In genomic region chr11:70977293-70977692, GRCm38 (mm10) we compare ENCODE assay signal across 1 mouse cellular context.
A peak's percentile ranks its signal among the peaks of the same experiment; 100 is the strongest.
TF ChIP-seq lines count a peak whose summit lies in the region.

No protein-coding gene starts in this region.

TF ChIP-seq in MEL, 35 proteins besides CTCF, POLR2A, EP300 and RAD21 (continued from another document):
- peak; percentile 10; the same call in 1 of the 2 replicates for TF ChIP-seq SMC3 (IDR thresholded peaks at IDR 0.05; ENCODE audit: low read depth, low read length)
- TF ChIP-seq USF2 (IDR thresholded peaks at IDR 0.05; ENCODE audit: borderline replicate concordance in 1 of 2, insufficient read depth in 1 of 2, low read depth in 1 of 2, low read length in 2 of 2): no peak
- TF ChIP-seq TCF12 (IDR thresholded peaks at IDR 0.05; ENCODE audit: low read depth, low read length): no peak
- TF ChIP-seq MAFK (IDR thresholded peaks at IDR 0.05; ENCODE audit: borderline replicate concordance, low read depth, low read length): no peak
- TF ChIP-seq BHLHE40 (IDR thresholded peaks at IDR 0.05; ENCODE audit: borderline replicate concordance, low read depth, low read length): no peak
- no peak for TF ChIP-seq GABPA (IDR thresholded peaks at IDR 0.05; ENCODE audit: low read depth, low read length)
- TF ChIP-seq ZKSCAN1 (IDR thresholded peaks at IDR 0.05; ENCODE audit: low read depth, low read length): no peak
- TF ChIP-seq GATA1 (IDR thresholded peaks at IDR 0.05; ENCODE audit: low read depth, low read length): no peak
- TF ChIP-seq POLR2AphosphoS2 (IDR thresholded peaks at IDR 0.05; ENCODE audit: low read length): peak; percentile 85; the same call in 1 of the 2 replicates
- no peak for TF ChIP-seq MAZ (IDR thresholded peaks at IDR 0.05; ENCODE audit: low read depth, low read length)
- TF ChIP-seq UBTF (IDR thresholded peaks at IDR 0.05; ENCODE audit: borderline replicate concordance, insufficient read depth, low read depth, low read length): no peak
- TF ChIP-seq ETS1 (IDR thresholded peaks at IDR 0.05; ENCODE audit: low read depth, low read length): no peak
- TF ChIP-seq HCFC1 (IDR thresholded peaks at IDR 0.05; ENCODE audit: low read depth, low read length): no peak
